Mouse (Mus musculus): ENCODE data around the gene Smarce1. TPM values are rescaled to one million over a fixed set of nuclear protein-coding genes. Genes with fewer than 3 reads are reported as not detected.
A peak's percentile ranks its signal among the peaks of the same experiment; 100 is the strongest.
"Not testable (repeated sequence)": the region's sequence is repeated elsewhere in the genome, so short reads cannot be mapped to it uniquely, and the experiment has no call there.

Smarce1 gene
- polyA plus RNA-seq, 1 experiment from 2014 or later: 192 TPM

GRCm38 (mm10) chr11:99255316-99255715, 24.5 kb upstream of the Smarce1 start:
- DNase-seq (ENCODE audit: low spot score): no peak
- no peaks in the 10 kb centered on the region for H3K27me3 ChIP-seq (ENCODE audit: control insufficient read depth, insufficient read depth, low read length)
- H3K4me2 ChIP-seq (ENCODE audit: low read depth): no peak overlapping the region
- 96% methylated on average over 8 of the region's 8 CpGs for WGBS
- H3K9me3 ChIP-seq (ENCODE audit: control insufficient read depth, low read length): no peaks in the 10 kb centered on the region
- no peak overlapping the region for H3K4me3 ChIP-seq (ENCODE audit: low read depth, low read length)
- no peaks in the 10 kb centered on the region for H3K36me3 ChIP-seq (ENCODE audit: control insufficient read depth, insufficient read depth, low read length)
- no peaks in the 10 kb centered on the region for H3K4me1 ChIP-seq (ENCODE audit: control insufficient read depth, insufficient read depth, low read length)
- no peak for ATAC-seq (ENCODE audit: insufficient read depth, low FRiP score, low TSS enrichment)
- no peak overlapping the region for H3K27ac ChIP-seq (ENCODE audit: low read depth, low read length)
- no peak overlapping the region for H3K9ac ChIP-seq (ENCODE audit: low read length)

GRCm38 (mm10) chr11:99253893-99254292, 23.1 kb upstream of the Smarce1 start:
- DNase-seq (ENCODE audit: low spot score) (no peak), ATAC-seq (ENCODE audit: insufficient read depth, low FRiP score, low TSS enrichment) (no peak)
- Histone ChIP-seq H3K4me3 (ENCODE audit: low read depth, low read length) (no peak overlapping the region), H3K4me1 (ENCODE audit: control insufficient read depth, insufficient read depth, low read length) (no peaks in the 10 kb centered on the region), H3K27me3 (ENCODE audit: control insufficient read depth, insufficient read depth, low read length) (no peaks in the 10 kb centered on the region), H3K9ac (ENCODE audit: low read length) (no peak overlapping the region), H3K4me2 (ENCODE audit: low read depth) (no peak overlapping the region), H3K36me3 (ENCODE audit: control insufficient read depth, insufficient read depth, low read length) (no peaks in the 10 kb centered on the region), H3K9me3 (ENCODE audit: control insufficient read depth, low read length) (no peaks in the 10 kb centered on the region), H3K27ac (ENCODE audit: low read depth, low read length) (no peak overlapping the region)
- WGBS: 62% methylated on average over 2 of the region's 2 CpGs

DNA sequence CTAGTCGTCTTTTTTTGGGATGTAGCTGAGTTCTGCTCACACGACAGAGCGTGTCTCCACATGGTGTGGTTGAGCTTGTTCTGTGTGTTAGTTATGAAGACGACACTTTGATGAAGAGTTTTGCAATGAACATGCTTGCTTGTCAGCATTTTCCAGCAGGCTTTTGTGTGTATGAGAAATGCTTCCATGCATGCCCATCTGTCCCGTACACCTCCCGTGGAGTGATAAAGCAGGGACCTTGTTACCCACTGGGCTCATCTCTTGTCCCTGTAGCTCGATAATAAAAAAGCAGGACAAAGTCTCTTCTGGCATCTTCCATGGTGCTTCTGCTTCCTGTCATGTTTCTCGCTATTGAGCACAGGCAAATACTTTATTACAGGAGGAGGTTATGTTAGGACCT, 21.9 kb upstream of the Smarce1 start:
- H3K4me2 ChIP-seq (ENCODE audit: low read depth): no peak overlapping the region
- H3K36me3 ChIP-seq (ENCODE audit: control insufficient read depth, insufficient read depth, low read length): no peaks in the 10 kb centered on the region
- no peak overlapping the region for H3K4me3 ChIP-seq (ENCODE audit: low read depth, low read length)
- 71% methylated on average over 8 of the region's 8 CpGs for WGBS
- no peak overlapping the region for H3K27ac ChIP-seq (ENCODE audit: low read depth, low read length)
- no peak overlapping the region for H3K9ac ChIP-seq (ENCODE audit: low read length)
- no peaks in the 10 kb centered on the region for H3K4me1 ChIP-seq (ENCODE audit: control insufficient read depth, insufficient read depth, low read length)
- no peaks in the 10 kb centered on the region for H3K9me3 ChIP-seq (ENCODE audit: control insufficient read depth, low read length)
- no peaks in the 10 kb centered on the region for H3K27me3 ChIP-seq (ENCODE audit: control insufficient read depth, insufficient read depth, low read length)
- ATAC-seq (ENCODE audit: insufficient read depth, low FRiP score, low TSS enrichment) (no peak), DNase-seq (ENCODE audit: low spot score) (no peak)

DNA sequence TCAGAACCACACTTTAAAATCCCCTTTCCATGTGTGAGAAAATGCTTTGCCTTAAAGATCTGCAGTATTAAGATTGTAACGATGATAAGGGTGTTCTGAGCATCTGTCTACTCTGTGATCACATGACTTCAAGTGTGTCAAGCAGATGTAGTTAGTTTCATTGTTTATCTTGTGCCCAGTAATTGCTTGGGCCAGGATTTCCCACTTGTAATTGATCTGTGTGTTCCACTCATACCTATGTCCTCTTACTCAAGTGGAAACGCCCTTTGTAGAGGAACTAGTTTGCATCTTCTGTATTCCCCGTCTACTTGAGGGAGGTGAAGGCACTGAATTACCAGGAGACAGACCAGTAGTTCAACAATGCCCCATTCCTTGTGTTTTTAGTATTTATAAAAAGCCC, 19.8 kb upstream of the Smarce1 start:
- WGBS: 77% methylated on average over 3 of the region's 3 CpGs

GRCm38 (mm10) chr11:99250241-99250640, 19.4 kb upstream of the Smarce1 start:
- H3K9ac ChIP-seq (ENCODE audit: low read length): no peak overlapping the region
- no peak overlapping the region for H3K4me2 ChIP-seq (ENCODE audit: low read depth)
- no peak overlapping the region for H3K4me3 ChIP-seq (ENCODE audit: low read depth, low read length)
- H3K36me3 ChIP-seq (ENCODE audit: control insufficient read depth, insufficient read depth, low read length): no peaks in the 10 kb centered on the region
- no peak overlapping the region for H3K27ac ChIP-seq (ENCODE audit: low read depth, low read length)
- ATAC-seq (ENCODE audit: insufficient read depth, low FRiP score, low TSS enrichment): no peak
- no peaks in the 10 kb centered on the region for H3K4me1 ChIP-seq (ENCODE audit: control insufficient read depth, insufficient read depth, low read length)
- no peaks in the 10 kb centered on the region for H3K27me3 ChIP-seq (ENCODE audit: control insufficient read depth, insufficient read depth, low read length)
- no peaks in the 10 kb centered on the region for H3K9me3 ChIP-seq (ENCODE audit: control insufficient read depth, low read length)
- 74% methylated on average over 5 of the region's 5 CpGs for WGBS
- DNase-seq (ENCODE audit: low spot score): no peak

More for the DNA sequence above, 19.8 kb upstream of the Smarce1 start:
- no peaks in the 10 kb centered on the region for H3K36me3 ChIP-seq (ENCODE audit: control insufficient read depth, insufficient read depth, low read length)
- H3K27ac ChIP-seq (ENCODE audit: low read depth, low read length): no peak overlapping the region
- ATAC-seq (ENCODE audit: insufficient read depth, low FRiP score, low TSS enrichment) (no peak), DNase-seq (ENCODE audit: low spot score) (no peak)
- H3K9me3 ChIP-seq (ENCODE audit: control insufficient read depth, low read length): no peaks in the 10 kb centered on the region
- no peaks in the 10 kb centered on the region for H3K4me1 ChIP-seq (ENCODE audit: control insufficient read depth, insufficient read depth, low read length)
- no peaks in the 10 kb centered on the region for H3K27me3 ChIP-seq (ENCODE audit: control insufficient read depth, insufficient read depth, low read length)
- H3K4me2 ChIP-seq (ENCODE audit: low read depth): no peak overlapping the region
- H3K9ac ChIP-seq (ENCODE audit: low read length): no peak overlapping the region
- no peak overlapping the region for H3K4me3 ChIP-seq (ENCODE audit: low read depth, low read length)

- H3K36me3 ChIP-seq (ENCODE audit: control insufficient read depth, insufficient read depth, low read length): no peaks in the 10 kb centered on the region
- ATAC-seq (ENCODE audit: insufficient read depth, low FRiP score, low TSS enrichment) (no peak), DNase-seq (ENCODE audit: low spot score) (peak; percentile 16)
- no peaks in the 10 kb centered on the region for H3K9me3 ChIP-seq (ENCODE audit: control insufficient read depth, low read length)
- no peak overlapping the region for H3K9ac ChIP-seq (ENCODE audit: low read length)
- 61% methylated on average over 4 of the region's 4 CpGs for WGBS
- H3K27ac ChIP-seq (ENCODE audit: low read depth, low read length): no peak overlapping the region
- no peak overlapping the region for H3K4me3 ChIP-seq (ENCODE audit: low read depth, low read length)
- H3K4me2 ChIP-seq (ENCODE audit: low read depth): no peak overlapping the region
- H3K27me3 ChIP-seq (ENCODE audit: control insufficient read depth, insufficient read depth, low read length): no peaks in the 10 kb centered on the region
- H3K4me1 ChIP-seq (ENCODE audit: control insufficient read depth, insufficient read depth, low read length): no peaks in the 10 kb centered on the region
Observed at GRCm38 (mm10) chr11:99249115-99249514, 18.3 kb upstream of the Smarce1 start.

- ATAC-seq (ENCODE audit: insufficient read depth, low FRiP score, low TSS enrichment) (no peak), DNase-seq (ENCODE audit: low spot score) (no peak)
- Histone ChIP-seq H3K36me3 (ENCODE audit: control insufficient read depth, insufficient read depth, low read length) (no peaks in the 10 kb centered on the region), H3K27me3 (ENCODE audit: control insufficient read depth, insufficient read depth, low read length) (no peaks in the 10 kb centered on the region), H3K9me3 (ENCODE audit: control insufficient read depth, low read length) (no peaks in the 10 kb centered on the region), H3K27ac (ENCODE audit: low read depth, low read length) (no peak overlapping the region), H3K4me3 (ENCODE audit: low read depth, low read length) (no peak overlapping the region), H3K9ac (ENCODE audit: low read length) (no peak overlapping the region), H3K4me1 (ENCODE audit: control insufficient read depth, insufficient read depth, low read length) (no peaks in the 10 kb centered on the region), H3K4me2 (ENCODE audit: low read depth) (no peak overlapping the region)
- 92% methylated on average over 4 of the region's 4 CpGs for WGBS
Observed at GRCm38 (mm10) chr11:99247916-99248315, 17.1 kb upstream of the Smarce1 start.

GRCm38 (mm10) chr11:99244519-99244918, 13.7 kb upstream of the Smarce1 start:
- 51% methylated on average over 3 of the region's 3 CpGs for WGBS
- H3K27ac ChIP-seq (ENCODE audit: low read depth, low read length); H3K36me3 ChIP-seq (ENCODE audit: control insufficient read depth, insufficient read depth, low read length); H3K4me1 ChIP-seq (ENCODE audit: control insufficient read depth, insufficient read depth, low read length); H3K9me3 ChIP-seq (ENCODE audit: control insufficient read depth, low read length); ATAC-seq (ENCODE audit: insufficient read depth, low FRiP score, low TSS enrichment); DNase-seq (ENCODE audit: low spot score); H3K4me2 ChIP-seq (ENCODE audit: low read depth); H3K27me3 ChIP-seq (ENCODE audit: control insufficient read depth, insufficient read depth, low read length); H3K4me3 ChIP-seq (ENCODE audit: low read depth, low read length); H3K9ac ChIP-seq (ENCODE audit: low read length): not testable (repeated sequence)

DNA sequence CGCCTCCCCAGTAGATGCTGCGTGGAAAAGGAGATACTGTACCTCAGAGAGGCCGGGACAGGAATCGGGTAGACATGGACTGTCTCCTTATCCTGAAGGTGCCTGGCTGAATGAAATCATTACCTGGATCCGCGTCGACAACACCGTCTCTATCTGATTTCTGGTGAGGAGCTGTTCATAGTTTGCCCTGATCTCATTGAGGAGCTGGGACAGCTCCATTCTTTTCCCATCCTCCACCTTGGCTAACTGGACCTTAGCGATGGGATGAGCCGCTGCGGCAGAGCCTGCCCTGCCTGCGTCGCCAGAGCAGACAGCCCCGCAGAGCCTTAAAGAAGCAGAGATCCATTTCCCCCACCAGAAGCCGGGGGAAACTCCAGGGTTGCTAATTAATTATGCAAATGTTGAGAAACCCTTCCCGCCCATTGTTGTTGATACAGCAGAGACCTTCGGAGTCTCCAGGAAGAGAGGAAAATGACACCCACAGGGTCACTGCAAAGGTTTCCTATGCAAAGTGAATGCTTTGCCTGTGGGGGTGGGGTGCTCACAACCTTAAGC, 13.1 kb upstream of the Smarce1 start, which contains the start of gene Krt222:
Gene Krt222 (minus strand): TSS at position 266 of the 555 bp plus-strand sequence.
- Histone ChIP-seq H3K9ac (ENCODE audit: low read length) (peak within 1 kb of the TSS; percentile 30), H3K36me3 (ENCODE audit: control insufficient read depth, insufficient read depth, low read length) (no peaks in the 10 kb centered on the region), H3K27ac (ENCODE audit: low read depth, low read length) (no peak within 1 kb of the TSS), H3K27me3 (ENCODE audit: control insufficient read depth, insufficient read depth, low read length) (no peaks in the 10 kb centered on the region), H3K4me2 (ENCODE audit: low read depth) (peak within 1 kb of the TSS; percentile 47), H3K9me3 (ENCODE audit: control insufficient read depth, low read length) (no peaks in the 10 kb centered on the region), H3K4me3 (ENCODE audit: low read depth, low read length) (peak within 1 kb of the TSS; percentile 24), H3K4me1 (ENCODE audit: control insufficient read depth, insufficient read depth, low read length) (no peaks in the 10 kb centered on the region)
- ATAC-seq (ENCODE audit: insufficient read depth, low FRiP score, low TSS enrichment) (no peak), DNase-seq (ENCODE audit: low spot score) (peak; percentile 26)
- 6% methylated on average over 17 of the region's 17 CpGs for WGBS
